Mouse (Mus musculus) lung, adult 2 months (tissue): Measurements from ENCODE around the gene Clta.

Experiments used
- CTCF ChIP-seq: fragments of 200-500 bp; IDR thresholded peaks from 2 replicates; pipeline ENCODE4 v1.5.1; 2011; ENCODE audit warnings: mild to moderate bottlenecking, low read length, control low read depth; ENCODE audit not compliant: insufficient read depth
- POLR2A ChIP-seq: fragments of 200-500 bp; IDR thresholded peaks from 2 replicates; pipeline ENCODE4 v1.6.1; 2011; ENCODE audit warnings: low read depth, mild to moderate bottlenecking, control low read depth, low read length, borderline replicate concordance; ENCODE audit errors: extremely low read depth

GRCm38 (mm10) chr4:43979746-43980145 lies 24.5 kb upstream of the Clta start:
- no peak for TF ChIP-seq CTCF
- no peak for TF ChIP-seq POLR2A
